13 mouse cellular contexts compared by ENCODE assay signal in genomic region chr1:171613962-171614361, GRCm38 (mm10). TPM values are rescaled to one million over a fixed set of nuclear protein-coding genes. Genes with fewer than 3 reads are reported as not detected.
DNase-seq lines count a peak whose midpoint lies in the region; ATAC-seq and TF ChIP-seq lines count a peak whose summit lies in the region.
"Had no signal": no experiment of that assay in that cellular context is flagged by ENCODE, and none has a peak within 500 bp of the region (broad histone marks: within the 10 kb centered on the region; RNA-seq: fewer than 3 reads in every experiment).

No protein-coding gene starts in this region.

- no peaks in the 10 kb centered on the region for H3K4me1 ChIP-seq in heart, postnatal 0 days (ENCODE audit: control insufficient read depth, insufficient read depth)
- H3K4me1 ChIP-seq in heart, embryonic 10.5 days: no peaks in the 10 kb centered on the region
- H3K4me1 ChIP-seq: liver, embryonic 13.5 days had no signal

- no peak for TF ChIP-seq EP300 in heart, postnatal 0 days (IDR thresholded peaks at IDR 0.05; ENCODE audit: low read depth)

- no peak overlapping the region for H3K9ac ChIP-seq in heart, postnatal 0 days (replicated peaks; ENCODE audit: low read depth, low read length)
- H3K9ac ChIP-seq: liver, embryonic 13.5 days had no signal

- no peak overlapping the region for H3K4me2 ChIP-seq in heart, postnatal 0 days (ENCODE audit: low read depth, low read length)
- H3K4me2 ChIP-seq: liver, embryonic 13.5 days had no signal

- H3K27me3 ChIP-seq in heart, postnatal 0 days (ENCODE audit: control insufficient read depth, insufficient read depth, low read length): no peaks in the 10 kb centered on the region
- 0 out of 2 replicates have a peak, but pooled peaks cover 2% of the 10 kb centered on the region for H3K27me3 ChIP-seq in heart, embryonic 10.5 days (ENCODE audit: insufficient read depth, poor library complexity, severe bottlenecking)
- H3K27me3 ChIP-seq in splenic B cell, adult 2 months (ENCODE audit: control insufficient read depth, insufficient read depth, low read length, poor library complexity, severe bottlenecking): no peaks in the 10 kb centered on the region
- H3K27me3 ChIP-seq: liver, embryonic 13.5 days had no signal

- no peak overlapping the region for H3K4me3 ChIP-seq in heart, postnatal 0 days (ENCODE audit: low read depth, low read length)
- no peak overlapping the region for H3K4me3 ChIP-seq in heart, embryonic 10.5 days
- H3K4me3 ChIP-seq: liver, embryonic 13.5 days; myocyte had no signal

- DNase-seq in heart, postnatal 0 days (ENCODE audit: low spot score): no peak
- no peak for DNase-seq in heart, embryonic 10.5 days (ENCODE audit: low spot score)
- DNase-seq in thymus, postnatal 0 days (ENCODE audit: low spot score): peak; percentile 48
- no peak for DNase-seq in thymus, postnatal 36 days
- peak; percentile 65 for DNase-seq in splenic B cell, adult 2 months (ENCODE audit: low read depth, low spot score)
- no peak for DNase-seq in layer of hippocampus, adult 9-11 months
- DNase-seq in layer of hippocampus, adult 11-12 months (ENCODE audit: low spot score): no peak
- DNase-seq: heart, postnatal 14 days; kidney, postnatal 14 days; liver, embryonic 13.5 days had no signal

- no peak for ATAC-seq in heart, postnatal 0 days (ENCODE audit: insufficient read depth, low read depth)
- ATAC-seq in common myeloid progenitor, adult 5-6 weeks (replicated peaks; ENCODE audit: low read depth, poor library complexity, severe bottlenecking): peak; percentile 55; the same call in 1 of the 2 replicates

- no peak overlapping the region for H3K27ac ChIP-seq in heart, postnatal 0 days (ENCODE audit: low read depth)
- H3K27ac ChIP-seq in heart, embryonic 10.5 days: no peak overlapping the region
- H3K27ac ChIP-seq: liver, embryonic 13.5 days had no signal

- TF ChIP-seq CTCF in heart, postnatal 0 days (IDR thresholded peaks at IDR 0.05; ENCODE audit: low read depth): peak; percentile 46

- no peaks in the 10 kb centered on the region for H3K36me3 ChIP-seq in heart, postnatal 0 days (replicated peaks; ENCODE audit: control insufficient read depth, insufficient read depth, low read length)
- H3K36me3 ChIP-seq in heart, embryonic 10.5 days: no peaks in the 10 kb centered on the region
- no peaks in the 10 kb centered on the region for H3K36me3 ChIP-seq in splenic B cell, adult 2 months (ENCODE audit: control insufficient read depth, insufficient read depth, low read length, poor library complexity, severe bottlenecking)
- H3K36me3 ChIP-seq: liver, embryonic 13.5 days had no signal

- no peaks in the 10 kb centered on the region for H3K9me3 ChIP-seq in heart, postnatal 0 days (replicated peaks; ENCODE audit: control insufficient read depth, low read length)
- no peaks in the 10 kb centered on the region for H3K9me3 ChIP-seq in heart, embryonic 10.5 days
- H3K9me3 ChIP-seq: liver, embryonic 13.5 days had no signal

- 21% methylated on average over 2 of the region's 2 CpGs for WGBS in heart, postnatal 0 days
- WGBS in heart, embryonic 10.5 days: 41% methylated on average over 2 of the region's 2 CpGs

RNA-seq across cellular contexts. Expression of gene Ly9, which starts 6.8 kb away (rescaled TPM):
- total RNA-seq in heart, postnatal 0 days (2014; rRNA removed; ENCODE audit: low replicate concordance): 0.31 TPM in 1 of 2 replicates, not detected in the other
- polyA plus RNA-seq in heart, postnatal 0 days (2015; fragmentation: Nextera tagmentation; extraction: Ambion mirVana): 0.18 and 0.21 TPM in 2 replicates
- polyA plus RNA-seq in heart, embryonic 10.5 days (2016; fragmentation: Nextera tagmentation; extraction: Ambion mirVana): not detected in 2 replicates
- polyA plus RNA-seq in thymus, postnatal 0 days (2015; fragmentation: Nextera tagmentation; extraction: Ambion mirVana): 22.4 and 22.7 TPM in 2 replicates
- 20.2 and 27.0 TPM in 2 replicates for total RNA-seq in common myeloid progenitor, adult 5-6 weeks (2017)
- polyA plus RNA-seq: forebrain, embryonic 11.5 days; myocyte had no signal

RNA-seq across cellular contexts. Expression of gene Slamf7, which starts 38.9 kb away (rescaled TPM):
- total RNA-seq in heart, postnatal 0 days (2014; rRNA removed; ENCODE audit: low replicate concordance): not detected in 2 replicates
- polyA plus RNA-seq in heart, postnatal 0 days (2015; fragmentation: Nextera tagmentation; extraction: Ambion mirVana): 0.12 and 0.14 TPM in 2 replicates
- not detected in 2 replicates for polyA plus RNA-seq in heart, embryonic 10.5 days (2016; fragmentation: Nextera tagmentation; extraction: Ambion mirVana)
- polyA plus RNA-seq in thymus, postnatal 0 days (2015; fragmentation: Nextera tagmentation; extraction: Ambion mirVana): 4.1 and 4.7 TPM in 2 replicates
- total RNA-seq in common myeloid progenitor, adult 5-6 weeks (2017): 0.27 and 1.0 TPM in 2 replicates
- polyA plus RNA-seq: forebrain, embryonic 11.5 days; liver, embryonic 13.5 days; myocyte had no signal

RNA-seq across cellular contexts. Expression of gene Cd244a, which starts 55.0 kb away (rescaled TPM):
- 1.0 and 4.0 TPM in 2 replicates for total RNA-seq in heart, postnatal 0 days (2014; rRNA removed; ENCODE audit: low replicate concordance)
- polyA plus RNA-seq in heart, postnatal 0 days (2015; fragmentation: Nextera tagmentation; extraction: Ambion mirVana): 0.16 and 0.33 TPM in 2 replicates
- polyA plus RNA-seq in heart, embryonic 10.5 days (2016; fragmentation: Nextera tagmentation; extraction: Ambion mirVana): 0.13 TPM in 1 of 2 replicates, not detected in the other
- polyA plus RNA-seq in thymus, postnatal 0 days (2015; fragmentation: Nextera tagmentation; extraction: Ambion mirVana): 3.2 and 4.2 TPM in 2 replicates
- 15.5 and 18.8 TPM in 2 replicates for total RNA-seq in common myeloid progenitor, adult 5-6 weeks (2017)
- polyA plus RNA-seq: forebrain, embryonic 11.5 days had no signal

Comparison
In these comparisons a context has a peak if more than half of its experiments do, and no peak if none do; other contexts are left out.
1. DNase-seq: peak in thymus, postnatal 0 days (single experiment) and splenic B cell, adult 2 months (single experiment); none in heart, postnatal 0 days (single experiment), heart, embryonic 10.5 days (single experiment), thymus, postnatal 36 days (0 of 2), layer of hippocampus, adult 9-11 months (single experiment) and layer of hippocampus, adult 11-12 months (single experiment).
2. RNA of gene Ly9, which starts 6.8 kb away (polyA plus RNA-seq): 22.4 to 22.7 TPM in thymus, postnatal 0 days; 0.18 to 0.21 TPM in heart, postnatal 0 days and not detected in heart, embryonic 10.5 days; every median in the first group is over 10 times any median in the second.